Mouse (Mus musculus) forebrain, embryonic 13.5 days (tissue): Measurements from ENCODE around the gene Tes. TPM values are rescaled to one million over a fixed set of nuclear protein-coding genes. Genes with fewer than 3 reads are reported as not detected.
"Not testable (repeated sequence)": the region's sequence is repeated elsewhere in the genome, so short reads cannot be mapped to it uniquely, and the experiment has no call there.

Experiments
- ATAC-seq: fragments of 200-750 bp; cut with Nextera tagmentation; 2 replicates; pipeline ENCODE4 v1.8.0; 2017
- H3K27ac ChIP-seq: fragments of 300-500 bp; sonication (generic); 2 replicates; pipeline ENCODE4 v1.5.1; 2015; ENCODE audit warnings: inconsistent platforms, mild to moderate bottlenecking, moderate library complexity
- H3K27me3 ChIP-seq: fragments of 300-500 bp; sonication (generic); 2 replicates; pipeline ENCODE4 v1.6.1; 2015; ENCODE audit warnings: mild to moderate bottlenecking, inconsistent platforms
- H3K36me3 ChIP-seq: fragments of 300-500 bp; sonication (generic); 2 replicates; pipeline ENCODE4 v1.6.1; 2015; ENCODE audit warnings: mild to moderate bottlenecking, inconsistent platforms; ENCODE audit not compliant: poor library complexity, severe bottlenecking
- H3K4me1 ChIP-seq: fragments of 300-500 bp; sonication (generic); 2 replicates; pipeline ENCODE4 v1.6.1; 2015; ENCODE audit warnings: inconsistent platforms
- H3K4me2 ChIP-seq: fragments of 300-500 bp; sonication (generic); 2 replicates; pipeline ENCODE4 v1.6.1; 2015; ENCODE audit warnings: inconsistent platforms, mild to moderate bottlenecking, moderate library complexity
- H3K4me3 ChIP-seq: fragments of 300-500 bp; sonication (generic); 2 replicates; pipeline ENCODE4 v1.5.1; 2015; ENCODE audit warnings: mild to moderate bottlenecking, inconsistent platforms
- H3K9ac ChIP-seq: fragments of 300-500 bp; sonication (generic); 2 replicates; pipeline ENCODE4 v1.6.1; 2015; ENCODE audit warnings: mild to moderate bottlenecking, inconsistent platforms
- H3K9me3 ChIP-seq: fragments of 300-500 bp; sonication (generic); replicated peaks from 2 replicates; pipeline ENCODE4 v1.6.1; 2016; ENCODE audit warnings: inconsistent platforms
- WGBS: fragments of 180-500 bp; shearing (Covaris S2); methylation state at CpG from one replicate; pipeline ENCODE4 v1.1.7; 2015; 5-methylcytosine and 5-hydroxymethylcytosine counted together
- polyA plus RNA-seq: library from polyadenylated mRNA; unstranded; fragments of >200 nt; fragmentation: Nextera tagmentation; extraction: Ambion mirVana; gene quantifications from 2 replicates; pipeline ENCODE4 v1.2.1, GENCODE M21; 2015

The Tes gene
- polyA plus RNA-seq, 1 experiment from 2014 or later, result 20.1 TPM

DNA sequence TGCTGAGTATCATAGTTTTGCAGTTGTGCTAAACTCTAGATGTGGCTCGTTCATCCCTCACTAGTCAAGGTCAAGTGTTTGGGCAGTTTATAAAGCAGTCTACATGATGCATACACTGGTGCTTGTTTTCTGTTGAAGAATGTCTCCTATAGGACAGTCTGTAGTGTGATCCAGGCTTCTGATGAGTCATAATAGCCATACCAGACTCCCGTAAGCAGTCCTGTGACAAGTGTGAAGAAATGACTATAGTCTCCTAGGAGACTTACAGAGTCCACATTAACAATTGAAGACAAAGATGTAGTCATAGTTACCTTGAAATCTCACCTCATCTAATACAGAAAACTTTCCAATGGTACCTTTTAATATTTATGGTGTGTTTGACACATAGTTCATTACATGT, 4.8 kb upstream of the Tes start:
- H3K27me3 ChIP-seq, result peaks cover 10% of the 10 kb centered on the region; the same call in 1 of the 2 replicates
- no peak for ATAC-seq
- H3K4me1 ChIP-seq, result peaks cover 5% of the 10 kb centered on the region; the same call in 1 of the 2 replicates
- WGBS, result 80% methylated on average over 2 of the region's 2 CpGs
- no peak overlapping the region for H3K4me2 ChIP-seq
- H3K36me3 ChIP-seq, result no peaks in the 10 kb centered on the region
- H3K9me3 ChIP-seq, result no peaks in the 10 kb centered on the region
- no peak overlapping the region for H3K9ac ChIP-seq
- no peak overlapping the region for H3K27ac ChIP-seq
- H3K4me3 ChIP-seq, result no peak overlapping the region

DNA sequence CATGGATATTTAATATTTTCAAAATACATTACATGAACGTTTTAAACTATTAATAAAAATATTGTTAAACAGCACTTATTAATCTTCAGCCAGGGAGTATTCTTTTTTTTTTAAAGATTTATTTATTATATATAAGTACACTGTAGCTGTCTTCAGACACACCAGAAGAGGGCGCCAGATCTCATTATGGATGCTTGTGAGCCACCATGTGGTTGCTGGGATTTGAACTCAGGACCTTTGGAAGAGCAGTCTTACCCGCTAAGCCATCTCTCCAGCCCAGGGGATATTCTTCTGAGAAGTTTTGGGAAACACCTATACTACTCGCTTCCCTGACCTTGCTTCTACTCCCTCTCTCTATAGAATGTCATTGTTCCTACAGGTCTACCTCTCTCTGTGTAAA, 3.1 kb upstream of the Tes start:
- WGBS, result 89% methylated on average over 4 of the region's 4 CpGs
- H3K9me3 ChIP-seq, H3K9ac ChIP-seq, H3K4me3 ChIP-seq, H3K36me3 ChIP-seq, ATAC-seq, H3K27ac ChIP-seq, H3K4me2 ChIP-seq: not testable (repeated sequence)
- Histone ChIP-seq H3K27me3 (peaks cover 18% of the 10 kb centered on the region), H3K4me1 (peaks cover 14% of the 10 kb centered on the region)

DNA sequence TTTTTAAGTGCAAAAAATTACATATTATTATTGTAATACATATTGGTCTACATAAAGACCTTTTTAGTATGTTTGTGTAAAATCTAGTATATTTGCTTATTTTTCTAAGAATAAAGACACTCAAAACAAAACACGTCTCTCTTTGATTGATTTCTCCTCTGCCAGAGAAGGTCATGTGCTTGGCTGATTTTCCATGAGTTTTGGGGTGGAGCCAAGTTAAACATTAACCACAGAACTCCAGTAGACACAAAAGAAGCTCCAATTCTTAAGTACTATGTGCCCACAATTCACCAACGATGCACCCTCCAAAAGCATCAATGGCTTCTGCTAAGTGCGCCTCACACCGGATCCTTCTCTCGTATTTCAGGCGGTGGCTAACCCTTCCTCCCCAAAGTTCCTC, 2.6 kb upstream of the Tes start:
- WGBS, result 90% methylated on average over 6 of the region's 6 CpGs

DNA sequence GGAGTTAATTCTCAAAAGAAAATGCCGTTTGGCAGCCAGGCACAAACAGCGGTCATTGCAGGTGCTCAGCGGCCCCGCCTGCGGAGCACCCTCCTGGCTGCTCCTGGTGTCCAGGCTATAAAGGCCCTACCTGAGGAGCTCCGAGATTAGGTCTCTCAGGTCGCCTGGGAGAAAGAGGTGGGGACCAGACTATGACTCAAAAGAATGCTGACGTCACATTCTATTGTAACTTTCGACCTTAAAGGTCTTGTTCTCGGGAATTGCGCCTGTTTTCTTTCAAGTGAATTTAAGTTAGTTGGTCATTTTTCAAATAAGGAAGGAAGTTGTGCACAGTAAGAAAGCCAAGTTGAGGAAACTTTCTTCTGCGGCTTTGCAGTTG, 831 bp downstream of the Tes start:
- Histone ChIP-seq H3K4me2 (peak overlapping the region; percentile 92), H3K9me3 (no peaks in the 10 kb centered on the region), H3K4me3 (peak overlapping the region; percentile 75), H3K27ac (no peak overlapping the region), H3K27me3 (peaks cover 18% of the 10 kb centered on the region), H3K36me3 (no peaks in the 10 kb centered on the region), H3K9ac (peak overlapping the region; percentile 80), H3K4me1 (peaks cover 14% of the 10 kb centered on the region)
- peak; percentile 14 for ATAC-seq
- WGBS, result 6% methylated on average over 12 of the region's 12 CpGs

More for the DNA sequence above, 2.6 kb upstream of the Tes start:
- Histone ChIP-seq H3K36me3 (no peaks in the 10 kb centered on the region), H3K9ac (no peak overlapping the region), H3K27me3 (peaks cover 18% of the 10 kb centered on the region), H3K4me3 (no peak overlapping the region), H3K27ac (no peak overlapping the region), H3K4me1 (peaks cover 14% of the 10 kb centered on the region), H3K9me3 (no peaks in the 10 kb centered on the region), H3K4me2 (no peak overlapping the region)
- ATAC-seq, result no peak

DNA sequence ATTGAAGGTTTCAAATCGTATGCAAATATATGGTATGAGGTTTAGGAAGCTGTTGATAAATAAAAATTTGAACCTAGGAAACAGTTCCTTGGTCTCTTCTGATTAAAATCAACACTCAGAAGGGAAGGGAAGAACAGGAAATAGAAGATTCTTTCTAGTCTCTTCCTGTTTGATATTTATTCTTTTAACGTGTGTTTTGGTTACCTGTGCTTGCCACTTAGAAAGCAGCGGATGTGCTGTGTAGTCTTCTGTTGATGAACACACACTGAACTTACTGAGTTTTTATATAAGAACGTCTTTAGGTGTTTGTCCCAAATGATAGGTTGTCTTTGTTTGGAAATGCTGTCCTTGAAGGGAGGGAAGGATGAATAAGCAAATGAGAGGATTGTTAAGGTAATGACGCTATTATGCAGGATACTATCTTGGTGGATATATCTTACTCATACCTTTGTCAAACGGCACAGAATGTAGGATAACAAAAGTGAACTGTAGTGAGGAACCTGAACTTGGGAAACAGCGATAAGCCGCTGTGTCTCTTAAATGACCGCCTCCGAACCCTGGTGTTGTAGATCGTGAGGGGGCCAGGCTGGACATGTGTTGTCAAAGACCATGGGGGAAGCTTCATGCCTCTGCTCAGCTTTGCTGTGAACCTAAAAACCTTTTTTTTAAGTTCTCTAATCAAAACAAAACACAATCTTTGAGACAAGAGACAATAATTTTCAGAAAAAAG, 1.4 kb downstream of the Tes start:
- H3K4me1 ChIP-seq, result peaks cover 14% of the 10 kb centered on the region
- no peaks in the 10 kb centered on the region for H3K36me3 ChIP-seq
- H3K27me3 ChIP-seq, result peaks cover 18% of the 10 kb centered on the region
- H3K4me2 ChIP-seq, result peak overlapping the region; percentile 92
- H3K9me3 ChIP-seq, result no peaks in the 10 kb centered on the region
- H3K4me3 ChIP-seq, result peak overlapping the region; percentile 75
- WGBS, result 68% methylated on average over 11 of the region's 11 CpGs
- H3K27ac ChIP-seq, result no peak overlapping the region
- no peak for ATAC-seq
- no peak overlapping the region for H3K9ac ChIP-seq

DNA sequence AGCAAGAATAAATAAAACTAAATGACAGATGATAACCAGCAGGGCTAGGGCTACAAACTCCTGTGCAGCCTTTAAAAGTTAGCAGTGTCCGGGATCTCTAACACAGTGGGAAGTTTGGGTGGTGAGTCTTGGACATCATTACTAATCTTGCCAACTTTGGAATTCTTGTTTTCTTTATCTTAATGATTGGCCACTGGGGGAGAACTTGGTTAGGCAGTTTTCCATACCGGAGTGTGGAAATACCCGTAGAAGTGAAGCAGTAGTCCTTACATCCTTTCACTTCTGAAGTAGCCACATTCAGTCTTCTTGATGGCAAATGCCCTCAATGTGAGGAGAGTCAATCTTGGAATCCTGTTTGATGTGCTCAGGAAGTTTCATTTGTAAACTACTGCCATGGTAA, 7.0 kb downstream of the Tes start:
- 93% methylated on average over 3 of the region's 3 CpGs for WGBS
- H3K9ac ChIP-seq, result no peak overlapping the region

DNA sequence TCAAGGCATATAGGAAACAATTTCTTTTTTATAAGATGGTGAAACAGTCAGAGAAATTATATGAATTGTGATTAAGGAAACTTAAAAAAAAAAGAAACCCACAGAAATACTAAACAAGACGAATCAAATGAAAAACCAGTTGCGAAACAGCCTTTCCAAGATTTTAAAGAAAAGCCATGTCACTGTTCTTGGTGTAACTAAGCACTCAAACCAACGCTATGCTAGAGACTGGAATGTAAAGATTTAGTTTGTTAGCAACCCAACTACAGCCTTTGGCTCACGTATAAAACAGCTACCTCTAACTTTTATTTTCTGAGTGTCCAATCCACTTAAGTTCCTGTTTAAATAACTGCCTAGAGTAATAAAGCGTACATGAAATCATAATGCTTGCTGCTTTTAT, 7.4 kb downstream of the Tes start:
- 92% methylated on average over 5 of the region's 5 CpGs for WGBS
- H3K27ac ChIP-seq, result no peak overlapping the region
- no peaks in the 10 kb centered on the region for H3K4me1 ChIP-seq
- H3K9ac ChIP-seq, result no peak overlapping the region
- no peak overlapping the region for H3K4me2 ChIP-seq
- H3K4me3 ChIP-seq, result no peak overlapping the region
- H3K9me3 ChIP-seq, result no peaks in the 10 kb centered on the region
- no peaks in the 10 kb centered on the region for H3K36me3 ChIP-seq
- H3K27me3 ChIP-seq, result 0 out of 2 replicates have a peak, but pooled peaks cover 2% of the 10 kb centered on the region
- ATAC-seq, result no peak

More for the DNA sequence above, 7.0 kb downstream of the Tes start:
- Histone ChIP-seq H3K4me3 (no peak overlapping the region), H3K27me3 (0 out of 2 replicates have a peak, but pooled peaks cover 2% of the 10 kb centered on the region), H3K4me2 (no peak overlapping the region), H3K36me3 (no peaks in the 10 kb centered on the region), H3K4me1 (no peaks in the 10 kb centered on the region), H3K9me3 (no peaks in the 10 kb centered on the region), H3K27ac (no peak overlapping the region)
- no peak for ATAC-seq

DNA sequence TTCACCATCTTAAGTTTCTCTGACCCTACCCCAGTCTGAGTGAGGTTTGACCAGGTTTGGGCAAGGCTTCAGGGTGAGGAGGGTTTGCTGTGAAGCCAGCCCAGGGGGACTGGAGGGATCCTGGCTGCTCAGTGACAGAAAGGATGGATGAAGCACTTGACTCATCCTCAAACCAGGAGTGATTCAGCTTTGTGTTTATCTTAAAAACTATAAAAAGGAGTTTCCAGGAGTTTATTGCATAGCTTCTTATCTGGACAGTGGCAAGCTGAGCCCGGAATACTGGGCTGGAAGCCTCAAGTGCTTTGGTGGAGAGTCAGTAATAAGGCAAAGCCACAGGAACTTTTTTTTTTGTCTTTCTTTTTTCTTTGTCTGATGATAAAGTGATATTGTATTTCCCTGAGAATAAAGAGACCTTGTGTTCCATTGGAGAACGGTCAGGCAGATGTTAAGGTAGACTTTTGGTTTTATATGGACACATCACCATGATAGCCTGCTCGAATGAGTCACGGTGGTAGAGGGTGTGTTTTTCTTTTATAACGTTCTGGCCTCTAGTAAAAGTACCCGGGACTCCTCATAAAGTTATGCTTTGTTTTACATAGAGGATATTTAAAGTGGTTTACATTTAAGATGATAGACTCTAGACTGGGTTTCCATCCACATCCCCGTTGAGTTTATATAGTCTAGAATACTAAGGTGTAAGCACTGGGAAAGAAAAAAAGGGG, 8.0 kb downstream of the Tes start:
- no peak for ATAC-seq
- 90% methylated on average over 7 of the region's 7 CpGs for WGBS

DNA sequence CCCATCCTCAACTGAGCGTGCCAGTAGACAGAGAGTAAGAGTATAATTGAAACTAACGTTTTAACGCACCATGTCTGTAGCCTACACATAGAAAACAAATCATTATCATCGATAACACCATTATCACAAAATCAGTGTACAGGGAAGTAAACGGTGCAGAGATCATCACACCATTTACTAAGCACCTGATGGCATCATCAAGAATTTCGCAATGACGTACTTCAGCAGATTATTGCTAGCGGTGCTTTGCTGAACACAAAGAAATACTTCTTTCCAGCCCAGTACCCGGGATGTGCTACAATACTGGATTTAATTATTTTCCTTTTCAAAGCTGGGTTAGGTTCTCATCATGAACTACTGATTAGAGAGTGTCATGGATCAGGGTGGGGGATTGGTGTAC, 12.3 kb downstream of the Tes start:
- H3K4me2 ChIP-seq, result no peak overlapping the region

More for the DNA sequence above, 8.0 kb downstream of the Tes start:
- H3K9me3 ChIP-seq, result no peaks in the 10 kb centered on the region
- H3K27ac ChIP-seq, result no peak overlapping the region
- H3K9ac ChIP-seq, result no peak overlapping the region
- H3K4me3 ChIP-seq, result no peak overlapping the region
- peaks cover 5% of the 10 kb centered on the region for H3K4me1 ChIP-seq
- no peak overlapping the region for H3K4me2 ChIP-seq
- no peaks in the 10 kb centered on the region for H3K36me3 ChIP-seq
- H3K27me3 ChIP-seq, result 0 out of 2 replicates have a peak, but pooled peaks cover 2% of the 10 kb centered on the region

DNA sequence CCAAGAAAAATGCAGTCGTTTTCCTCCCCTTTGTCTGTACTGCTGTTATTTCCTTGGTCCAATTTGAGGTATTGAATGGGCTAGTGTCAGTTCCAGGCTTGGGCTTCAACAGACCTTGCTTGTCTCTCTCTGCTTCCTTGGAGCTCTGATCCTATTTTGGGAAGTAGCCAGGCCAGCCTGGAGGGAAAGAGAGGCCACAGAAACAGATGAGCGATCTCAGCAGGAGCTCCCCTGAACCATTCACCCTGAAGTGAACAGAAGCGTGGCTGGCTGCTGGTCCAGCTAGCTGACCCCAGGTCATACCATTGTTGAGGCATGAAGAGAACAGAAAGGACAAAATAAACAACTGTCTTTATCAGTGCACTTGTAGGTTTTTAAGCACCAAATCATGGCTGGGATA, 12.8 kb downstream of the Tes start:
- Histone ChIP-seq H3K27me3 (0 out of 2 replicates have a peak, but pooled peaks cover 2% of the 10 kb centered on the region), H3K9ac (no peak overlapping the region), H3K36me3 (no peaks in the 10 kb centered on the region), H3K4me2 (no peak overlapping the region), H3K4me3 (no peak overlapping the region), H3K27ac (no peak overlapping the region), H3K4me1 (peaks cover 5% of the 10 kb centered on the region), H3K9me3 (no peaks in the 10 kb centered on the region)
- 12% methylated on average over 3 of the region's 3 CpGs for WGBS
- no peak for ATAC-seq

More for the DNA sequence above, 12.3 kb downstream of the Tes start:
- no peak overlapping the region for H3K4me3 ChIP-seq
- no peaks in the 10 kb centered on the region for H3K9me3 ChIP-seq
- ATAC-seq, result no peak
- H3K36me3 ChIP-seq, result no peaks in the 10 kb centered on the region
- no peak overlapping the region for H3K27ac ChIP-seq
- 0 out of 2 replicates have a peak, but pooled peaks cover 2% of the 10 kb centered on the region for H3K27me3 ChIP-seq
- 55% methylated on average over 9 of the region's 9 CpGs for WGBS
- H3K4me1 ChIP-seq, result peaks cover 5% of the 10 kb centered on the region
- H3K9ac ChIP-seq, result no peak overlapping the region

DNA sequence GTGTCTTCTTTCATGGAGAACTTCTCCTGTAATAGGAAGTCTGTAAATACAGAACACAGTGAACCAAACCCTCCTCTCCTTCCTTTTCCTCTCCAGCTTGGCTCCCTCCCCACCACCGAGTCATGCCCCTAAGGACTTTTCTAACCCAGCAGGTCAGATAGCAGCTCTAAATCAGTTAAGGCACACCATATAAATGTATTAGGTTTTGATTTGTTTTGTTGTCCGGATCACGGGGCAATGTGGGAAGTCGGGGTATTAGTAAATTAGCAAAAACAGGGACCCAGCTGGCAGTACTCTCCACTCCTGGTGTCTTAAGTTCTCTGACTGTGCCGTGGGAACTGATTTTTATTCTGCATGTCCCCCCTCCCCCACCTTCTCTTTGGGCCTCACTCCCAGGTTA, 14.4 kb downstream of the Tes start:
- WGBS, result 63% methylated on average over 5 of the region's 5 CpGs
- Histone ChIP-seq H3K9me3 (no peaks in the 10 kb centered on the region), H3K4me3 (no peak overlapping the region), H3K9ac (no peak overlapping the region), H3K36me3 (no peaks in the 10 kb centered on the region), H3K4me1 (peaks cover 5% of the 10 kb centered on the region), H3K4me2 (no peak overlapping the region), H3K27ac (no peak overlapping the region), H3K27me3 (0 out of 2 replicates have a peak, but pooled peaks cover 2% of the 10 kb centered on the region)
- ATAC-seq, result no peak

DNA sequence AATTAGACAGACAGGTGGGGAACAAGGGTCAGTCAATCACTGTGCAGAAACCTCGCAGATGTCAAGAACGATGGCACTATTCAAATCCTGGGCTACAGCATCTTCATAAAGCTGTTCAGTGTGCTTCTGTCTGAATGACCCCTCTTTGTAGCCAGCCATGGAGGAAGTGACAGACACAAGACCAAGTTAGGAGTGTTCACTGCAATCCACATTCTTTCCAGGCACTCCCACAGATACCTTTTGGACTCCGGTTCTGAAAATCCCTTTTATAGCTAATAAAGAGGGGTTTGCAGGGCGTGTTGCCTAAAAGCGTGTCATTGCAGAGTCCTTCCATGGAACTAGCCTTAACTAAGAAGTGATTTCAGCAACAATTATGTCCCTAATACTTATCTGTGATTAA, 14.9 kb downstream of the Tes start:
- Histone ChIP-seq H3K4me1 (peaks cover 5% of the 10 kb centered on the region), H3K36me3 (no peaks in the 10 kb centered on the region), H3K27ac (no peak overlapping the region), H3K9me3 (no peaks in the 10 kb centered on the region), H3K27me3 (0 out of 2 replicates have a peak, but pooled peaks cover 2% of the 10 kb centered on the region), H3K4me2 (no peak overlapping the region), H3K9ac (no peak overlapping the region), H3K4me3 (no peak overlapping the region)
- ATAC-seq, result no peak
- 84% methylated on average over 5 of the region's 5 CpGs for WGBS
